Mouse (Mus musculus): ENCODE data around the gene Serbp1. TPM values are rescaled to one million over a fixed set of nuclear protein-coding genes. Genes with fewer than 3 reads are reported as not detected.

Gene Serbp1
- polyA plus RNA-seq, 1 experiment from 2014 or later, result 281 TPM

DNA sequence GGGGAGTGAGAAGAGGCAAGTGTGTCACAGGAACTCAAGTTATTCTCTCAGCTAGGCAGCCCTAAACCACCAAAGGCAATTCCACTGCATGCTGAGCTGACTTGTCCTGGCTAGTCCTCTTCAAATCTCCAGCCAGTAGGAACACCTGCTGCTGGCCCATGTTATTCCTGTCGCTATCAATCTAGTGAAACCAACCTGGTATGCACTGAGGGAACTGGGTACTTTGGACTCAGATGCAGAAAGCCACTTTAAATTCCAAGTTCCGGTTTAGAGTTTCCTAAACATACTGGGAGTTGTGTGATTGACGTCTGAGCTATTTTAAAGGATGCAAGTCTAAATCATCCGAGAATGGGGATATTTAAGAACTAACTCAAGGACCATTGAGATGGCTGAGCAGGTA, 11.7 kb upstream of the Serbp1 start:
- 46% methylated on average over 4 of the region's 4 CpGs for WGBS
- H3K9ac ChIP-seq (ENCODE audit: low read length), result no peak overlapping the region
- TF ChIP-seq EP300 (optimal IDR thresholded peaks at IDR 0.05) (no peak), CTCF (IDR thresholded peaks at IDR 0.05; ENCODE audit: low read depth) (no peak)
- no peak overlapping the region for H3K4me2 ChIP-seq (replicated peaks; ENCODE audit: low read depth)
- ATAC-seq (ENCODE audit: low FRiP score, low TSS enrichment) (no peak), DNase-seq (ENCODE audit: low spot score) (no peak)
- H3K27me3 ChIP-seq (ENCODE audit: control insufficient read depth, insufficient read depth, low read length), result no peaks in the 10 kb centered on the region
- H3K27ac ChIP-seq (replicated peaks), result no peak overlapping the region
- H3K4me3 ChIP-seq (ENCODE audit: low read depth, low read length), result no peak overlapping the region
- no peaks in the 10 kb centered on the region for H3K36me3 ChIP-seq (ENCODE audit: control insufficient read depth, insufficient read depth, low read length)
- no peaks in the 10 kb centered on the region for H3K4me1 ChIP-seq (replicated peaks; ENCODE audit: control insufficient read depth, insufficient read depth)
- no peaks in the 10 kb centered on the region for H3K9me3 ChIP-seq (ENCODE audit: control insufficient read depth, low read length)

DNA sequence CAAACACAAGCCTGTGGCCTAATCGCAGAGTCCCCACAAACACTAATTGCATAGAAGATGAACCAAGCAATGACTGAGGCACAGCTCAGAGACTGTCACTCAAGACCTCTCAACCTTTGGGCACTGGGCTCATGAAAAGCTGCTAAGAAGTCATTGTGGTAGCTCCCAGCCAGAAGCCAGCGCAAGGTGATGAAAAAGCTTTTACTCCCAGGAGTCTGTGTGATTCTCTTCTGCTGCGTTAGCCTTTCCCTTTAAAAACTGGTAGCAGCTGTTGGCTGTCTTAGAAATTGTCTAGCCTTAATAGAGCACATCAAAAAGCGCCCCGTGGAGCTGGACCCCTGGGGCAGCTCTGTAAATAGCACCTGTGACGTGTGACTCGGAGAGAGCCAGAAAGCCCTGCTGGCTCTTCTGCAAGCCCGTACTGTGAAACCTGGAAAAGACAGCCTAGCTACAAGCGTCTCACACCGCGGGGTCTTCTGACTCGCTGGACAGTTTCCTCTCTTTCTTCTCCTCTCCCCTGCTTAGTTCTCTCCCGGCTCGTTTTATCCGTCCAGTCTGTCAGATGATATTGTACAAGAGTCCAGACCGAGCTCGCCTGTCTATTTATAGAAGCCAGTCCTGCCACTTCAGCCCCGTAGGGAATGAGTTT, 9.4 kb upstream of the Serbp1 start:
- no peaks in the 10 kb centered on the region for H3K36me3 ChIP-seq (ENCODE audit: control insufficient read depth, insufficient read depth, low read length)
- WGBS, result 9% methylated on average over 18 of the region's 18 CpGs
- H3K4me2 ChIP-seq (replicated peaks; ENCODE audit: low read depth), result peak overlapping the region; percentile 39
- ATAC-seq (ENCODE audit: low FRiP score, low TSS enrichment) (peak; percentile 32; the same call in 1 of the 2 replicates), DNase-seq (ENCODE audit: low spot score) (peak; percentile 23)
- H3K9me3 ChIP-seq (ENCODE audit: control insufficient read depth, low read length), result no peaks in the 10 kb centered on the region
- no peaks in the 10 kb centered on the region for H3K27me3 ChIP-seq (ENCODE audit: control insufficient read depth, insufficient read depth, low read length)
- TF ChIP-seq CTCF (IDR thresholded peaks at IDR 0.05; ENCODE audit: low read depth), result no peak
- TF ChIP-seq EP300 (optimal IDR thresholded peaks at IDR 0.05), result no peak
- peak overlapping the region; percentile 12; the same call in 1 of the 2 replicates for H3K4me3 ChIP-seq (ENCODE audit: low read depth, low read length)
- H3K27ac ChIP-seq (replicated peaks), result 0 out of 2 replicates have a peak overlapping the region, but pooled peaks have one; percentile 1
- no peaks in the 10 kb centered on the region for H3K4me1 ChIP-seq (replicated peaks; ENCODE audit: control insufficient read depth, insufficient read depth)
- no peak overlapping the region for H3K9ac ChIP-seq (ENCODE audit: low read length)

DNA sequence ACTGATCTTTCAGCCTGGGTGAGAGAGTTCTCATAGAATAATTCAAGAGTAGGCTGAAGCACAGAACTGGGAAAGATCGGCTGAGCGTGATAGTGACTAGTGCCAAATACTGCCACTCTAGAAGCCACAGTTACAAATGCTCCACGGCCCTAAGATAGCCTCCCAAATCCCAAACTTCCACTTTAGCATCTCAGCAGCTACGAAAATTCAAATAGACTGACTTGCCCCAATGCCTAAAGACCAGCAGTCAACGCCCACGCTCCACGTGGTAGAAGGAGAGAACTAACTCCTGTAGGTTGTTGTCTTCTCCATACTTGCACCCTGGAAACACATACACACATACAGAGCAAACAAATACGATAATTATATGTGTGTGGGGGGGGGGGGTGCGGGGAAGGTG, 8.5 kb upstream of the Serbp1 start:
- Histone ChIP-seq H3K27me3 (ENCODE audit: control insufficient read depth, insufficient read depth, low read length) (no peaks in the 10 kb centered on the region), H3K27ac (replicated peaks) (no peak overlapping the region), H3K9me3 (ENCODE audit: control insufficient read depth, low read length) (no peaks in the 10 kb centered on the region), H3K4me1 (replicated peaks; ENCODE audit: control insufficient read depth, insufficient read depth) (no peaks in the 10 kb centered on the region), H3K4me3 (ENCODE audit: low read depth, low read length) (no peak overlapping the region), H3K36me3 (ENCODE audit: control insufficient read depth, insufficient read depth, low read length) (no peaks in the 10 kb centered on the region), H3K9ac (ENCODE audit: low read length) (no peak overlapping the region), H3K4me2 (replicated peaks; ENCODE audit: low read depth) (0 out of 2 replicates have a peak overlapping the region, but pooled peaks have one; percentile 3)
- DNase-seq (ENCODE audit: low spot score) (no peak), ATAC-seq (ENCODE audit: low FRiP score, low TSS enrichment) (no peak)
- 27% methylated on average over 9 of the region's 9 CpGs for WGBS
- TF ChIP-seq EP300 (optimal IDR thresholded peaks at IDR 0.05) (no peak), CTCF (IDR thresholded peaks at IDR 0.05; ENCODE audit: low read depth) (no peak)

GRCm38 (mm10) chr6:67229922-67230518, 8.0 kb upstream of the Serbp1 start:
- Histone ChIP-seq H3K36me3 (ENCODE audit: control insufficient read depth, insufficient read depth, low read length) (no peaks in the 10 kb centered on the region), H3K27me3 (ENCODE audit: control insufficient read depth, insufficient read depth, low read length) (no peaks in the 10 kb centered on the region), H3K4me2 (replicated peaks; ENCODE audit: low read depth) (0 out of 2 replicates have a peak overlapping the region, but pooled peaks have one; percentile 3), H3K27ac (replicated peaks) (no peak overlapping the region), H3K9me3 (ENCODE audit: control insufficient read depth, low read length) (no peaks in the 10 kb centered on the region), H3K4me1 (replicated peaks; ENCODE audit: control insufficient read depth, insufficient read depth) (no peaks in the 10 kb centered on the region), H3K4me3 (ENCODE audit: low read depth, low read length) (no peak overlapping the region), H3K9ac (ENCODE audit: low read length) (no peak overlapping the region)
- DNase-seq (ENCODE audit: low spot score) (no peak), ATAC-seq (ENCODE audit: low FRiP score, low TSS enrichment) (no peak)
- no peak for TF ChIP-seq EP300 (optimal IDR thresholded peaks at IDR 0.05)
- no peak for TF ChIP-seq CTCF (IDR thresholded peaks at IDR 0.05; ENCODE audit: low read depth)
- WGBS, result 15% methylated on average over 11 of the region's 11 CpGs

- Histone ChIP-seq H3K4me1 (replicated peaks; ENCODE audit: control insufficient read depth, insufficient read depth) (no peaks in the 10 kb centered on the region), H3K36me3 (ENCODE audit: control insufficient read depth, insufficient read depth, low read length) (no peaks in the 10 kb centered on the region), H3K4me3 (ENCODE audit: low read depth, low read length) (no peak overlapping the region), H3K4me2 (replicated peaks; ENCODE audit: low read depth) (no peak overlapping the region), H3K9ac (ENCODE audit: low read length) (no peak overlapping the region), H3K27me3 (ENCODE audit: control insufficient read depth, insufficient read depth, low read length) (no peaks in the 10 kb centered on the region), H3K9me3 (ENCODE audit: control insufficient read depth, low read length) (no peaks in the 10 kb centered on the region), H3K27ac (replicated peaks) (no peak overlapping the region)
- TF ChIP-seq CTCF (IDR thresholded peaks at IDR 0.05; ENCODE audit: low read depth) (no peak), EP300 (optimal IDR thresholded peaks at IDR 0.05) (no peak)
- DNase-seq (ENCODE audit: low spot score), result no peak
- no peak for ATAC-seq (ENCODE audit: low FRiP score, low TSS enrichment)
These were observed 7.0 kb upstream of the Serbp1 start for GRCm38 (mm10) chr6:67230950-67231349.

GRCm38 (mm10) chr6:67235649-67236048, 2.3 kb upstream of the Serbp1 start:
- Histone ChIP-seq H3K4me1 (replicated peaks; ENCODE audit: control insufficient read depth, insufficient read depth) (no peaks in the 10 kb centered on the region), H3K4me2 (replicated peaks; ENCODE audit: low read depth) (no peak overlapping the region), H3K27ac (replicated peaks) (no peak overlapping the region), H3K9me3 (ENCODE audit: control insufficient read depth, low read length) (no peaks in the 10 kb centered on the region), H3K4me3 (ENCODE audit: low read depth, low read length) (no peak overlapping the region), H3K27me3 (ENCODE audit: control insufficient read depth, insufficient read depth, low read length) (no peaks in the 10 kb centered on the region), H3K9ac (ENCODE audit: low read length) (no peak overlapping the region), H3K36me3 (ENCODE audit: control insufficient read depth, insufficient read depth, low read length) (no peaks in the 10 kb centered on the region)
- no peak for TF ChIP-seq CTCF (IDR thresholded peaks at IDR 0.05; ENCODE audit: low read depth)
- no peak for TF ChIP-seq EP300 (optimal IDR thresholded peaks at IDR 0.05)
- ATAC-seq (ENCODE audit: low FRiP score, low TSS enrichment) (no peak), DNase-seq (ENCODE audit: low spot score) (no peak)
- 88% methylated on average over 3 of the region's 3 CpGs for WGBS
